Mouse (Mus musculus) ovary, postnatal 10 days (tissue): ENCODE data around the gene Mrps25.

Experiments used
- DNase-seq: peaks from one replicate; pipeline ENCODE4 v3.0.0; 2022; ENCODE audit warnings: low spot score

Mrps25 gene

GRCm38 (mm10) chr6:92126861-92127468, 56.9 kb downstream of the Mrps25 start:
- DNase-seq: no peak

- no peak for DNase-seq
Observed at GRCm38 (mm10) chr6:92124547-92124946, 59.3 kb downstream of the Mrps25 start.
